Mouse (Mus musculus): ENCODE measurements around the gene Mesp1. TPM values are rescaled to one million over a fixed set of nuclear protein-coding genes. Genes with fewer than 3 reads are reported as not detected.

The Mesp1 gene
- total and polyA plus RNA-seq, 3 experiments = not detected

GRCm38 (mm10) chr7:79742659-79743536 is 50.7 kb downstream of the Mesp1 start, which contains the start of the genes Pex11a and Wdr93 (continued):
- no peak for TF ChIP-seq BHLHE40 (IDR thresholded peaks at IDR 0.05; ENCODE audit: borderline replicate concordance, low read depth, low read length)
- no peak for TF ChIP-seq MEF2A (IDR thresholded peaks at IDR 0.05; ENCODE audit: extremely low read depth, insufficient replicate concordance, low read depth, low read length, poor library complexity, severe bottlenecking)
- no peak for TF ChIP-seq ZC3H11A (IDR thresholded peaks at IDR 0.05; ENCODE audit: low read depth, low read length)
- TF ChIP-seq GABPA (IDR thresholded peaks at IDR 0.05; ENCODE audit: low read depth, low read length) = no peak
- TF ChIP-seq RCOR1 (IDR thresholded peaks at IDR 0.05; ENCODE audit: low read depth, low read length) = no peak
- no peak for TF ChIP-seq GATA1 (IDR thresholded peaks at IDR 0.05; ENCODE audit: low read depth, low read length)
- 0 out of 2 replicates have a peak, but pooled peaks have one; percentile 5 for TF ChIP-seq ETS1 (IDR thresholded peaks at IDR 0.05; ENCODE audit: low read depth, low read length)
- TF ChIP-seq SMC3 (IDR thresholded peaks at IDR 0.05; ENCODE audit: low read depth, low read length) = no peak
- no peak for TF ChIP-seq TBP (IDR thresholded peaks at IDR 0.05; ENCODE audit: low read depth, low read length)
- peak; percentile 56 for TF ChIP-seq MAX (IDR thresholded peaks at IDR 0.05; ENCODE audit: low read length)
- no peak for TF ChIP-seq KAT2A (conservative IDR thresholded peaks at IDR 0.05; ENCODE audit: low read depth, low read length)

GRCm38 (mm10) chr7:79742277-79742658 is 51.3 kb downstream of the Mesp1 start:
- DNase-seq (ENCODE audit: low read depth, low spot score) = peak; percentile 53
- Histone ChIP-seq H3K9ac (ENCODE audit: control insufficient read depth, low read depth, low read length, poor library complexity, severe bottlenecking) (peak overlapping the region; percentile 75), H3K79me2 (ENCODE audit: control insufficient read depth, insufficient read depth, low read length, poor library complexity) (peaks cover 4% of the 10 kb centered on the region; the same call in 1 of the 2 replicates), H3K36me3 (ENCODE audit: control insufficient read depth in 1 of 2, insufficient read depth in 2 of 2, low read length in 2 of 2) (peaks cover 0 to 16% of the 10 kb centered on the region in 2 experiments; a peak in 2 of 4 replicates), H3K27ac (ENCODE audit: control insufficient read depth, low read depth, low read length) (peak overlapping the region; percentile 42), H3K27me3 (ENCODE audit: control insufficient read depth in 1 of 2, insufficient read depth in 2 of 2, low read length in 2 of 2) (no peaks in the 10 kb centered on the region), H3K4me1 (ENCODE audit: control insufficient read depth in 1 of 2, insufficient read depth in 2 of 2, low read length in 2 of 2) (peaks cover 0 to 22% of the 10 kb centered on the region in 2 experiments; a peak in 3 of 4 replicates), H3K9me3 (replicated peaks; ENCODE audit: insufficient read depth, low read length) (no peaks in the 10 kb centered on the region), H3K4me3 (ENCODE audit: control insufficient read depth in 1 of 2, insufficient read depth in 1 of 2, low read depth in 2 of 2, low read length in 2 of 2) (peak overlapping the region; percentile 66 to 81)
- no peak for TF ChIP-seq ZNF384 (IDR thresholded peaks at IDR 0.05; ENCODE audit: low read depth, low read length)
- no peak for TF ChIP-seq KAT2A (conservative IDR thresholded peaks at IDR 0.05; ENCODE audit: low read depth, low read length)
- TF ChIP-seq EP300 (IDR thresholded peaks at IDR 0.05; ENCODE audit: low read depth in 1 of 2, low read length in 2 of 2) = peak; percentile 70 to 81
- no peak for TF ChIP-seq BHLHE40 (IDR thresholded peaks at IDR 0.05; ENCODE audit: borderline replicate concordance, low read depth, low read length)
- no peak for TF ChIP-seq POLR2AphosphoS5 (IDR thresholded peaks at IDR 0.05; ENCODE audit: borderline replicate concordance, low read depth, low read length)
- TF ChIP-seq MYC (IDR thresholded peaks at IDR 0.05; ENCODE audit: low read depth, low read length) = no peak
- no peak for TF ChIP-seq USF1 (IDR thresholded peaks at IDR 0.05; ENCODE audit: low read depth, low read length)
- TF ChIP-seq NELFE (IDR thresholded peaks at IDR 0.05; ENCODE audit: low read depth, low read length) = no peak
- TF ChIP-seq USF2 (IDR thresholded peaks at IDR 0.05; ENCODE audit: borderline replicate concordance in 1 of 2, insufficient read depth in 1 of 2, low read depth in 1 of 2, low read length in 2 of 2) = no peak
- TF ChIP-seq RCOR1 (IDR thresholded peaks at IDR 0.05; ENCODE audit: low read depth, low read length) = 0 out of 2 replicates have a peak, but pooled peaks have one; percentile 46
- TF ChIP-seq ELF1 (IDR thresholded peaks at IDR 0.05; ENCODE audit: low read depth, low read length) = no peak
- no peak for TF ChIP-seq ZC3H11A (IDR thresholded peaks at IDR 0.05; ENCODE audit: low read depth, low read length)
- TF ChIP-seq SIN3A (IDR thresholded peaks at IDR 0.05; ENCODE audit: low read length) = peak; percentile 40; the same call in 1 of the 2 replicates
- peak; percentile 30; the same call in 1 of the 2 replicates for TF ChIP-seq TAL1 (IDR thresholded peaks at IDR 0.05; ENCODE audit: low read length)
- no peak for TF ChIP-seq RAD21 (IDR thresholded peaks at IDR 0.05; ENCODE audit: low read depth, low read length)
- no peak for TF ChIP-seq MAFK (IDR thresholded peaks at IDR 0.05; ENCODE audit: borderline replicate concordance, low read depth, low read length)
- peak; percentile 89 for TF ChIP-seq GATA1 (IDR thresholded peaks at IDR 0.05; ENCODE audit: low read depth, low read length)
- TF ChIP-seq TCF12 (IDR thresholded peaks at IDR 0.05; ENCODE audit: low read depth, low read length) = peak; percentile 90
- peak; percentile 78 for TF ChIP-seq ETS1 (IDR thresholded peaks at IDR 0.05; ENCODE audit: low read depth, low read length)
- no peak for TF ChIP-seq UBTF (IDR thresholded peaks at IDR 0.05; ENCODE audit: borderline replicate concordance, insufficient read depth, low read depth, low read length)
- no peak for TF ChIP-seq CHD1 (IDR thresholded peaks at IDR 0.05; ENCODE audit: low read depth, low read length)
- no peak for TF ChIP-seq NRF1 (IDR thresholded peaks at IDR 0.05; ENCODE audit: insufficient read depth, low read depth, low read length, poor library complexity, severe bottlenecking)
- no peak for TF ChIP-seq MEF2A (IDR thresholded peaks at IDR 0.05; ENCODE audit: extremely low read depth, insufficient replicate concordance, low read depth, low read length, poor library complexity, severe bottlenecking)
- no peak for TF ChIP-seq CTCF (IDR thresholded peaks at IDR 0.05 in 2 of 3, conservative IDR thresholded peaks at IDR 0.05 in 1 of 3; ENCODE audit: control insufficient read depth in 1 of 3, insufficient read depth in 1 of 3, low read depth in 2 of 3, low read length in 3 of 3, poor library complexity in 1 of 3, severe bottlenecking in 1 of 3)
- TF ChIP-seq JUND (IDR thresholded peaks at IDR 0.05; ENCODE audit: low read depth, low read length) = no peak
- TF ChIP-seq POLR2A (IDR thresholded peaks at IDR 0.05; ENCODE audit: control insufficient read depth in 1 of 2, insufficient read depth in 1 of 2, low read depth in 1 of 2, low read length in 2 of 2, poor library complexity in 1 of 2) = no peak
- TF ChIP-seq ZMIZ1 (IDR thresholded peaks at IDR 0.05; ENCODE audit: low read depth, low read length) = no peak
